Mouse (Mus musculus) heart, embryonic 16.5 days (tissue): Measurements from ENCODE around the gene Pla2g4e. TPM values are rescaled to one million over a fixed set of nuclear protein-coding genes. Genes with fewer than 3 reads are reported as not detected.

Experiments
- ATAC-seq: fragments of 200-750 bp; cut with Nextera tagmentation; replicated peaks from 2 replicates; pipeline ENCODE4 v1.8.0; 2017; ENCODE audit warnings: moderate number of reproducible peaks; ENCODE audit not compliant: insufficient read depth, low FRiP score; ENCODE audit errors: extremely low read depth
- H3K27ac ChIP-seq: fragments of 300-500 bp; sonication (generic); 2 replicates; pipeline ENCODE4 v1.5.1; 2014; ENCODE audit warnings: mild to moderate bottlenecking, low read length, control low read depth, moderate library complexity
- H3K27me3 ChIP-seq: fragments of 300-500 bp; sonication (generic); 2 replicates; pipeline ENCODE4 v1.6.1; 2014; ENCODE audit warnings: low read length, mixed read lengths; ENCODE audit not compliant: control insufficient read depth, insufficient read depth
- H3K36me3 ChIP-seq: fragments of 300-500 bp; sonication (generic); 2 replicates; pipeline ENCODE4 v1.6.1; 2014; ENCODE audit not compliant: control insufficient read depth, insufficient read depth
- H3K4me1 ChIP-seq: fragments of 300-500 bp; sonication (generic); 2 replicates; pipeline ENCODE4 v1.6.1; 2014; ENCODE audit warnings: low read length, mixed read lengths; ENCODE audit not compliant: control insufficient read depth, insufficient read depth
- H3K4me2 ChIP-seq: fragments of 300-500 bp; sonication (generic); 2 replicates; pipeline ENCODE4 v1.6.1; 2014; ENCODE audit warnings: low read depth, mild to moderate bottlenecking, control low read depth, low read length
- H3K4me3 ChIP-seq: fragments of 300-500 bp; sonication (generic); 2 replicates; pipeline ENCODE4 v1.5.1; 2014; ENCODE audit warnings: mild to moderate bottlenecking, control low read depth, low read length
- H3K9ac ChIP-seq: fragments of 300-500 bp; sonication (generic); 2 replicates; pipeline ENCODE4 v1.6.1; 2014; ENCODE audit warnings: low read length, control low read depth
- H3K9me3 ChIP-seq: fragments of 300-500 bp; sonication (generic); replicated peaks from 2 replicates; pipeline ENCODE4 v1.6.1; 2016; ENCODE audit warnings: low read length; ENCODE audit not compliant: control insufficient read depth
- WGBS: fragments of 180-500 bp; shearing (Covaris S2); extraction: QIAGEN DNeasy Blood & Tissue Kit; methylation state at CpG from one replicate; pipeline ENCODE4 v1.1.7; 2014; 5-methylcytosine and 5-hydroxymethylcytosine counted together
- polyA plus RNA-seq: library from polyadenylated mRNA; unstranded; fragments of >200 nt; fragmentation: Nextera tagmentation; extraction: Ambion mirVana; gene quantifications from 2 replicates; pipeline ENCODE4 v1.2.1, GENCODE M21; 2015

Gene Pla2g4e
- polyA plus RNA-seq, 1 experiment from 2014 or later, result 2.1 TPM

DNA sequence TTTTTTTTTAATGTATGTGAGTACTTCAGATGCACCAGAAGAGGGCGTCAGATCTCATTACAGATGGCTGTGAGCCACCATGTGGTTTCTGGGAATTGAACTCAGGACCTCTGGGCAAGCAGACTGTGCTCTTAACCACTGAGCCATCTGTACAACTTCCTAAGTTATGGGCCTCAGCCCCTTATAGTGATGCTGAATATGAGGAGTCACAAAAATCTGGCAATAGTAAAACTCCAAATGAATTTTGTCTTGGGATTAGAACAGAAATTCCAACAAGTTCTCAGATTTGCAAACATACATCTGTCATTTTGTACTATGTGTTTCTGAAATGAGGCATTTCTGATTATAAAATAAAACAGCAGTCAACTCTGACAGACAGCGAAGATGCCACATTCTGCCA is 33.7 kb downstream of the Pla2g4e start:
- Histone ChIP-seq H3K27me3 (no peaks in the 10 kb centered on the region), H3K9ac (no peak overlapping the region), H3K4me3 (no peak overlapping the region), H3K27ac (no peak overlapping the region), H3K4me2 (no peak overlapping the region), H3K4me1 (no peaks in the 10 kb centered on the region), H3K36me3 (no peaks in the 10 kb centered on the region), H3K9me3 (no peaks in the 10 kb centered on the region)
- WGBS, result 68% methylated on average over 2 of the region's 2 CpGs
- no peak for ATAC-seq

DNA sequence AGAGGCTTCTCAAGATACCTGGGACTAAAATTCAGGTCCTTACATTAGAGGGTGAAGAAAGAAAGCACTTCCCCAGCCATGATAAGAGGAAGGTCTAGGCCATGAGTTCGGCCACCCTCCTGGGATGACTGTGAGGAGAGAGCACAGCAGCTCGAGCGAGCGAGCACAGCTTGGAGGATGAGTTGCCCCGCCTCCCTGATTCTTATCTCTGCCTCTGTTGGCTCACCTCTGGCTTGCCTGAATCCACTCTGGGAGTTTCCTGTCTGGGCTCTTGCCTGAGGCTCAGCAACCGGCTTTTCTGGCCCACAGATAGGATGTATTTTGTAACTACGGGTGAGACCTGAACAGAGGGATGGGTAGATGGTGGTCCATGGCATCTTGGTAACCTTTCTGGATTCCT is 37.2 kb downstream of the Pla2g4e start:
- no peaks in the 10 kb centered on the region for H3K27me3 ChIP-seq
- H3K36me3 ChIP-seq, result no peaks in the 10 kb centered on the region
- no peaks in the 10 kb centered on the region for H3K9me3 ChIP-seq
- WGBS, result 35% methylated on average over 7 of the region's 7 CpGs
- H3K9ac ChIP-seq, result no peak overlapping the region
- no peak for ATAC-seq
- no peak overlapping the region for H3K27ac ChIP-seq
- no peaks in the 10 kb centered on the region; the same call in 1 of the 2 replicates for H3K4me1 ChIP-seq
- H3K4me3 ChIP-seq, result no peak overlapping the region
- H3K4me2 ChIP-seq, result no peak overlapping the region

DNA sequence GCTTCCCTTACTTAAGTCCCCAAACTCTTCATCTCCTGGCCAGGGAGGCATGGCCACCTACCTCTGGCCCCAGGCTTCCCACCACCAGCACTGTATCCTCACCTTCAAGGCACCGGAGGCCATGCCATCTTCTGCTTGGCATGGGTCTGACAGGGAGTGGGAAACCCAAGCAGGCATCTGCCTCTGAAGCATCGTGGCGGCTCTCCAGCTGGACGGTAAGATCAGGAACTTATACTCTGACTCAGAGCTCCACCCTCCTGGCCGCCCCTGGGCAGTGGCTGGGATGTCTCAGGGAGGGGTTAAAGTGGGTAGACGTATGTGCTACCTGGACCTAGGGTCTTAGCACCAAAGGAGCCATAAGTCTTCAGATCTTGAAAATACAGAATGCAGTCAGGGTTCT is 38.1 kb downstream of the Pla2g4e start:
- H3K9ac ChIP-seq, result no peak overlapping the region
- H3K4me3 ChIP-seq, result no peak overlapping the region
- WGBS, result 67% methylated on average over 6 of the region's 6 CpGs
- no peak for ATAC-seq
- no peak overlapping the region for H3K4me2 ChIP-seq
- no peaks in the 10 kb centered on the region for H3K27me3 ChIP-seq
- H3K4me1 ChIP-seq, result no peaks in the 10 kb centered on the region; the same call in 1 of the 2 replicates
- H3K27ac ChIP-seq, result no peak overlapping the region
- no peaks in the 10 kb centered on the region for H3K9me3 ChIP-seq
- no peaks in the 10 kb centered on the region for H3K36me3 ChIP-seq

DNA sequence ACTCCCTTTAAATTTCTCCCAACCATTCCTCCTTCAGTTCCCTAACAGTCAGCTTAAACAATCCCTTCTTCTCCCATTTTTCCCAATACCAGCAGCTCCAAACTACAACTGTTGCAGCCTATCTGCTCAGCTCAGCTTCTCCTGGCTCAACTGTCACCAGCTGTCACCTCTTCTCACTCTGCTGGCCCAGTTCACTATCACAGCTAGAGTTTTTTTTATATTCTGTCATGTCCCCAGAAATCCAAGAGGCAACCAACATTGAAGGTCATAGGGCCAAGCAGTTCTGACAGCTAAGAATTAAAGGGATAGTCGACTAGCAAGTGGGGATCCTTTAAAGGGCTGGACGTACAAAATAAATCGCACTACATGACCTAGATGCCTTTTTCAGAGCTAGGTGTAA is 41.4 kb downstream of the Pla2g4e start:
- Histone ChIP-seq H3K9me3 (no peaks in the 10 kb centered on the region), H3K4me2 (no peak overlapping the region), H3K9ac (no peak overlapping the region), H3K4me3 (no peak overlapping the region), H3K4me1 (no peaks in the 10 kb centered on the region; the same call in 1 of the 2 replicates), H3K36me3 (no peaks in the 10 kb centered on the region), H3K27ac (no peak overlapping the region), H3K27me3 (no peaks in the 10 kb centered on the region)
- no peak; the same call in 1 of the 2 replicates for ATAC-seq
- 47% methylated on average over 3 of the region's 3 CpGs for WGBS

DNA sequence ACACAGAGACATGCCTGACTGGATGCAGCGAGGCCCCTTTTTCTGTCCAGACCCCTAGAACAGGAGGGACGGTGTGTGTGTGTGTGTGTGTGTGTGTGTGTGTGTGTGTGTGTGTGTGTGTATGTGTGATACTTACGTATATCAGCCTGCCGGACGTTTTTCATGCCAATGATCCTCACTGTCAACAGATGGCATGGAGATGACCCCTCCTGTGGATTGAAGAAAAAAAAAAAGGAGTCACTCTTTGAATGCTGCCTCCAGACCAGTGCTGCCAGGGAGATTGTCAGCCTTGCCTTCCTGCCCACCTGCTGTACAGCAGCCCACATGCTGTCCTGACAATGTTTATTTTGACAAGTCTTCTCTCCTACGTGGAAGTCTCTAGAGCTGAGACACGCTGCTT is 45.1 kb downstream of the Pla2g4e start:
- H3K9me3 ChIP-seq, result peaks cover 7% of the 10 kb centered on the region; the same call in 1 of the 2 replicates
- 62% methylated on average over 7 of the region's 7 CpGs for WGBS
- no peaks in the 10 kb centered on the region; the same call in 1 of the 2 replicates for H3K4me1 ChIP-seq
- H3K27me3 ChIP-seq, result no peaks in the 10 kb centered on the region
- H3K4me2 ChIP-seq, result no peak overlapping the region
- H3K27ac ChIP-seq, result no peak overlapping the region
- no peaks in the 10 kb centered on the region for H3K36me3 ChIP-seq
- no peak for ATAC-seq
- H3K9ac ChIP-seq, result no peak overlapping the region
- H3K4me3 ChIP-seq, result no peak overlapping the region

DNA sequence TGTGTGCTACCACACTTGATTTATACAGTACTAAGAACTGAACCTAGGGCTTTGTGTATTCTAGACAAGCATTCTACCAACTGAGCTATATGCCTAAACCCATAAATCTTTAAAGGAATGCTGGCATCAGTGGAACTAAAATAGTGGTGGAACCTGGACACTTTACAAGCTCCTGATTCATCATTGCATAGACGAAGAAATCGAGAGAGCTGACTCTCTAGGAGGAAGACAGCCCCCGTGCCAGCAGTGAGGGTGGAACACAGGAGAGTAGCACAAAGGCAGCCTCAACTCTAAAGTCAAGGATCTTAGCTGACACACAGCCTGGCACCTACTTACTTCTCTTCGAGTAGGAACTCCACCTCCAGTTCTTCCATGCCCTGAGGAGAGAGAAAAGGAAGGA is 57.0 kb downstream of the Pla2g4e start:
- H3K9me3 ChIP-seq, result peaks cover 3% of the 10 kb centered on the region; the same call in 1 of the 2 replicates
- H3K36me3 ChIP-seq, result no peaks in the 10 kb centered on the region
- 81% methylated on average over 4 of the region's 4 CpGs for WGBS
- no peak for ATAC-seq
- H3K27me3 ChIP-seq, result no peaks in the 10 kb centered on the region
- H3K4me1 ChIP-seq, result no peaks in the 10 kb centered on the region
- H3K9ac ChIP-seq, result no peak overlapping the region
- no peak overlapping the region for H3K4me2 ChIP-seq
- no peak overlapping the region for H3K27ac ChIP-seq
- no peak overlapping the region for H3K4me3 ChIP-seq

DNA sequence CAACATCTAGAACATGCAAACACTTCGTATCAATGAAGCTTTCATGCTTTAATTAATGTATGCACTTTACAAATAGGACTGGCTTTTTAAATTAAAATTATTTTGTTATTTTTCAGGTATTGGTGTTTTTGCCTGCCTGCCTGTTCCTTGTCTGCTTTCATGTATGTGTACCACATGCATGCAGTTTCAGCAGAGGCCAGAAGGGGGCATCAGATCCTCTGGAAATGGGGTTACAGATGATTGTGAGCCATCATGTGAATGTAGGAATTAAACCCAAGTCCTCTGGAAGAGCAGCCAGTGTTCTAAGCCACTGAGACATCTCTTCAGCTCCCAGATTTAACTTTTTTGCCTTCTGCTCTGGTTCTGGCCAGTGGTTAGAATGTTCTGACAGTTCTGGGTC is 57.6 kb downstream of the Pla2g4e start:
- Histone ChIP-seq H3K27ac (no peak overlapping the region), H3K27me3 (no peaks in the 10 kb centered on the region), H3K9ac (no peak overlapping the region), H3K9me3 (peaks cover 3% of the 10 kb centered on the region; the same call in 1 of the 2 replicates), H3K4me3 (no peak overlapping the region), H3K4me1 (no peaks in the 10 kb centered on the region), H3K36me3 (no peaks in the 10 kb centered on the region), H3K4me2 (no peak overlapping the region)
- WGBS, result 89% methylated on average over 1 of the region's 1 CpGs
- no peak for ATAC-seq

DNA sequence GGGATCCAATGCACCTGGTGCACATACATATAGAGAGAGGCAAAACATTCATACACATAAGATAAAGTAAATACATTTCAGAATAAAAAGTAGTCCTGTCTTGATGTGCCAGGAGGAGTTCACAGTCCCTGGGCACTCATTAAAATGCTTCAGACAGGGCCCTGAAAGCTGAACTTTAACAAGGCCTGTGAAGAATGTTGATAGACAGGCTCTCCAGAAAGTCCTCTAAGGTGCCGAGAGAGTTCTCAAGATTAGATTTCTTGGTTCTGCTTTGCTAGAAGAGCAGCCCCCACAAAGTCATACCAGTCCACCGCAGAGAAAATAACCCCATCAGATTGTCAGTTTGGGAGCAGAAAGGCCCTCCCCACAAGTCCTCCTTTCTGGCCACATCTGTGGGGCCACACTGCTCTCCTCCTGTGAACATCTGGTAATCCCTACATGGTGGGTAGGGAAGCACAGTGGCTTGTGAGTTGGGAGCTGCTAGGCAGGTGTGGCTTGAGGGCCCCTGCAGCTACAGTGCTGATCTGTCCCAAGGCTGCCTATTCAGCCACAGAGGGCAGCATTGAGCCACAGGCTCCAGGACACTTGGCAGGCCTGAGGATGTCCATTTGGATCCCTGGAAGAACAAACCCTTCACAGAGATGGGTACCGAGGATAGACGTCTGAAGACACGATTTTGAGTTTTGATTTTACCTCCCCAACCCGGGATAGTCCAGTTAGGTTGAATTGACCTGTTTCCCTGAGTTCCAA is 59.4 kb downstream of the Pla2g4e start:
- ATAC-seq, result no peak
- Histone ChIP-seq H3K9ac (no peak overlapping the region), H3K4me2 (no peak overlapping the region), H3K4me1 (no peaks in the 10 kb centered on the region), H3K9me3 (peaks cover 3% of the 10 kb centered on the region; the same call in 1 of the 2 replicates), H3K36me3 (no peaks in the 10 kb centered on the region), H3K4me3 (no peak overlapping the region), H3K27me3 (no peaks in the 10 kb centered on the region), H3K27ac (no peak overlapping the region)
- 62% methylated on average over 6 of the region's 6 CpGs for WGBS

DNA sequence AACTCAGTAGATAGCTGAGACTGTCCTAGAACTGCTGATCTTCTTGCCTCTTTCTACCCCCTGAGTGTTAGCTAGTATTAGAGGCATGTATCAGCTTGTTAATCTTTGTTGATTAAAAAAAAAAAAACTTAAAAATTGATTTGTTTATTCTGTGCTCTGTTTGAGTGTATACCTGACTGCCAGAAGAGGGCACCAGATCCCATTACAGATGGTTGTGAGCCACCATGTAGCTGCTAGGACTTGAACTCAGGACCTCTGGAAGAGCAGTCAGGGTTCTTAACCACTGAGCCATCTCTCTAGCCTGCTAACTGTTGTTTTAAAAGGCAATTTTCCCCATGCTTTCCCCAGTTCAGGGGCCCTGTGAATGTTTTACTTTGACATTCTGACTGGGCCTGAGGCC is 66.2 kb downstream of the Pla2g4e start:
- no peak for ATAC-seq
- no peaks in the 10 kb centered on the region for H3K9me3 ChIP-seq
- no peak overlapping the region for H3K4me3 ChIP-seq
- no peak overlapping the region for H3K27ac ChIP-seq
- no peak overlapping the region for H3K9ac ChIP-seq
- H3K4me1 ChIP-seq, result no peaks in the 10 kb centered on the region
- no peak overlapping the region for H3K4me2 ChIP-seq
- H3K36me3 ChIP-seq, result no peaks in the 10 kb centered on the region
- no peaks in the 10 kb centered on the region for H3K27me3 ChIP-seq
